Mouse (Mus musculus): Measurements from ENCODE around the gene Asb18. TPM values are rescaled to one million over a fixed set of nuclear protein-coding genes. Genes with fewer than 3 reads are reported as not detected.

The Asb18 gene
- polyA plus RNA-seq, 1 experiment from 2014 or later, result 0.09 TPM

DNA sequence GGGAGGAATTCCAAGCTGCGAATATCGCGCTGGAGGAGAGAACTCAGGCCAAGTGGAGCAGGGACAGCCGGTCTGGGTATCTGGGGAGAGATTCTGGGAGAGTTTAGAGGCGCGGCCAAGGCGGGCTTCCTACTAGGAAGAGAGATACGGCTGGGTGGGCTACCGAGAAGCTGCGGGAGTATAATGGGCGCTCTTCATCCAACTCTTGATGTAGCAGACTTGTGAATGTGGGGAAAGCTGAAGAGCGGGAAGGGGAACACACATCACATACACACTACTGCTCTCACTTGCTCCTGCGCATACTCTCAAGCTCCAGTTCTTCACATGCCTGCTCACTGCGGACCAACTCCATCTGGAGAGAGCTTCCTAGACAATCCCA is 90.8 kb downstream of the Asb18 start:
- Histone ChIP-seq H3K4me1 (replicated peaks; ENCODE audit: control insufficient read depth, insufficient read depth, low read length) (peaks cover 12% of the 10 kb centered on the region), H3K9me3 (ENCODE audit: control insufficient read depth, low read length) (no peaks in the 10 kb centered on the region), H3K36me3 (ENCODE audit: control insufficient read depth, insufficient read depth, low read length) (no peaks in the 10 kb centered on the region), H3K4me3 (ENCODE audit: low read length) (no peak overlapping the region), H3K27ac (ENCODE audit: low read length) (no peak overlapping the region), H3K9ac (ENCODE audit: low read length) (no peak overlapping the region), H3K4me2 (ENCODE audit: low read depth, low read length) (no peak overlapping the region), H3K27me3 (ENCODE audit: control insufficient read depth, insufficient read depth, low read depth, low read length) (peaks cover 92% of the 10 kb centered on the region)
- WGBS, result 9% methylated on average over 14 of the region's 14 CpGs
- ATAC-seq (ENCODE audit: low read depth), result no peak

DNA sequence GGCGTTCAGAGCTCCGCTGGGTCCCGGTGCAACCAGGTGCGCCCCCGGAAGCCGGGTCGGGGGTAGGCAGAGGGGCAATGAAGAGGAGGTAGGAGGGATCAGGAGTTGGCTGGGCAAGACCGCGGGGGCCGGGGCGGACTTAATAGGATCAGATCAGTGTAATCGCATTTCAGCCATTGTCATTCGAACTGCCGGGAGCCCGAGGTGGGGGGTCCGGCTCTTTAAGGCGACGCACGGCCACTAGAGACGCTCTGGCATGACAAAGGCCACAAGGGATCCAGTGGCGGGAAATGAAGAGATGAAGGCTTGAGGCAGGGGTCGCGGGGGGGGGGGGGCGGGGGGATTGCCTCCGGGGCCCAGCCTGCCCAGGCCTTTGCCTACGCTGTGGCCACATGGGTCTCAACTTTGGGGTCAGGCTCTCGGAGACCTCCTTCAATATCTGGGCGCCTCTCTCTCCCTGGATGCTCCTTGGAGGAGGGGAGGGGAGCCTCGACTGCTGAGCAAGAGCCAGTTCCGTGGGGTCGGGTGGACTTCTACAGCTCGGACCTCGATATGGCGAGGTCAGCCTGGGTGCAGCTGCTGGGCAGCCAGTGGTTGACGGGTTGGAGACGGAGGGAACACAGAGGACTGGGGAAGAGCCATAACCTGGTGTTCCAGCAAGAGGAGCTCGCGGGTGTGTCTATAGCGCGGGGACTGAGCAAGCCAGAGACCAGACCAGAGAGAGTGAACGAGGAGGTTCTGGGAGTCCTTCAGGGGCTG is 91.4 kb downstream of the Asb18 start:
- WGBS, result 2% methylated on average over 39 of the region's 41 CpGs
- Histone ChIP-seq H3K4me3 (ENCODE audit: low read length) (peak overlapping the region; percentile 19; the same call in 1 of the 2 replicates), H3K27me3 (ENCODE audit: control insufficient read depth, insufficient read depth, low read depth, low read length) (peaks cover 91% of the 10 kb centered on the region), H3K27ac (ENCODE audit: low read length) (no peak overlapping the region), H3K4me1 (replicated peaks; ENCODE audit: control insufficient read depth, insufficient read depth, low read length) (peaks cover 11% of the 10 kb centered on the region), H3K36me3 (ENCODE audit: control insufficient read depth, insufficient read depth, low read length) (no peaks in the 10 kb centered on the region), H3K9me3 (ENCODE audit: control insufficient read depth, low read length) (no peaks in the 10 kb centered on the region), H3K4me2 (ENCODE audit: low read depth, low read length) (peak overlapping the region; percentile 35), H3K9ac (ENCODE audit: low read length) (no peak overlapping the region)
- no peak for ATAC-seq (ENCODE audit: low read depth)

DNA sequence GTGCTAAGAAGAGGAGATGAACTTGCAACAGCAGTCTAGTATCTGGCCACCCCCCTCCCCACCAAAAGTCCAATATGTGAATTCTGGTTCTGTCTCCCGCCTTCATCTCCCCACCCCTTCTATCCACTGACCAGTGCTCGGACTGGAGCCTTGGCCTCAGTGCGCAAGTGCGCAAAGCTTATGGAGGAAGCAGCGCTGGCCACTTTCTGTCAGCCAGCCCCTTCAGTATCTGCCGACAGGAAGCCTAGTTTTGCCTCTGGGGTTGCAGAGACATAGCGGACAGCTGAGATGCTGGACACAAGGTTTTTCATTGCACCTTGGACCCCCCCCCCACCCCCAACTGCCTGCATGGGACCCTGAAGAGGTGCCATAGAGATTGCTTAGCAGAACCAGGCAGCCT is 92.2 kb downstream of the Asb18 start:
- Histone ChIP-seq H3K27me3 (ENCODE audit: control insufficient read depth, insufficient read depth, low read depth, low read length) (peaks cover 91% of the 10 kb centered on the region), H3K9ac (ENCODE audit: low read length) (no peak overlapping the region), H3K4me1 (replicated peaks; ENCODE audit: control insufficient read depth, insufficient read depth, low read length) (peaks cover 9% of the 10 kb centered on the region), H3K36me3 (ENCODE audit: control insufficient read depth, insufficient read depth, low read length) (no peaks in the 10 kb centered on the region), H3K4me2 (ENCODE audit: low read depth, low read length) (no peak overlapping the region), H3K9me3 (ENCODE audit: control insufficient read depth, low read length) (no peaks in the 10 kb centered on the region), H3K27ac (ENCODE audit: low read length) (no peak overlapping the region), H3K4me3 (ENCODE audit: low read length) (no peak overlapping the region)
- 2% methylated on average over 7 of the region's 7 CpGs for whole genome bisulfite sequencing
- no peak for ATAC-seq (ENCODE audit: low read depth)

DNA sequence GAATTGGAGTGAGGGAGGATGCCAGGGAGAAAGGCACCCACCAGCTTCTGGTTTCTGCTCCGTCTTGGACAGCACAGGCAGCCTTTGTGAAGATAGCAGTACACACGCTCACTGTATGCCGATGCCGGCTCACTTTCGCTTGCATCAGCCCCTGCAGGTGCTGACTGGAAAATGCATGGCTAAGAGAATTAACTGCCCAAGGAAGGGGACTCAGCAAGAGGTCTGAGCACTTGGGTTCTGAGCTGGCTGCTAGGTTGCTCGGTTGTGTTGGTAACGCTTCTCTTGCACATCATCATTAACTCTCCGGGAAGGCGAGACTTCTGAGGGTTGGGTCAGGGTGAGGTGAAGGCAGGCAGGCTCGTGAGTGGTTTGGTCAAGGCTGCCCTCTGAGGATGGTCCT is 92.7 kb downstream of the Asb18 start:
- H3K4me3 ChIP-seq (ENCODE audit: low read length), result no peak overlapping the region
- no peaks in the 10 kb centered on the region for H3K36me3 ChIP-seq (ENCODE audit: control insufficient read depth, insufficient read depth, low read length)
- ATAC-seq (ENCODE audit: low read depth), result no peak
- H3K4me2 ChIP-seq (ENCODE audit: low read depth, low read length), result no peak overlapping the region
- H3K4me1 ChIP-seq (replicated peaks; ENCODE audit: control insufficient read depth, insufficient read depth, low read length), result peaks cover 5% of the 10 kb centered on the region
- no peaks in the 10 kb centered on the region for H3K9me3 ChIP-seq (ENCODE audit: control insufficient read depth, low read length)
- no peak overlapping the region for H3K27ac ChIP-seq (ENCODE audit: low read length)
- H3K27me3 ChIP-seq (ENCODE audit: control insufficient read depth, insufficient read depth, low read depth, low read length), result peaks cover 91% of the 10 kb centered on the region
- H3K9ac ChIP-seq (ENCODE audit: low read length), result no peak overlapping the region
- 1% methylated on average over 10 of the region's 10 CpGs for WGBS

DNA sequence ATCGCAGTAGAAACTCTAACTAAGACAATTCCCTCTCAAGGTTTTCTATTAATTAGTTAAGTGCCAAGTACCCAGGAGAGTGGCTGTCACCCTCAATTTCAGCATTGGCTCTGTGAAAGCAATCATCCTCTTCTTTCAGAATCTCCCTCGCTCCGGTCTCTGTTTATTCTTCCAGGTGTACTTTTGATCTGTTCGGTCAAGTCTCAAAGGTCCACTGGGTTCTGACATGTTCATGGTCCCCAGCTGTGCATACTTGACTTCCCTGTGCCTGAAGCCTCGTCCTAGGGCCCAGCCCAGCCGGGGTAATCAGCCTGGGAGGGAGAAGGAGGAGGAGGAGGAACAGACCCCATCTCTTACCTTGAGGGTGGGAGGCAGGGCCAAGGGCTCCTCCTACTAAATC is 95.3 kb downstream of the Asb18 start:
- no peaks in the 10 kb centered on the region for H3K36me3 ChIP-seq (ENCODE audit: control insufficient read depth, insufficient read depth, low read length)
- H3K4me2 ChIP-seq (ENCODE audit: low read depth, low read length), result no peak overlapping the region
- peaks cover 5% of the 10 kb centered on the region for H3K4me1 ChIP-seq (replicated peaks; ENCODE audit: control insufficient read depth, insufficient read depth, low read length)
- ATAC-seq (ENCODE audit: low read depth), result no peak
- WGBS, result 69% methylated on average over 6 of the region's 6 CpGs
- H3K27me3 ChIP-seq (ENCODE audit: control insufficient read depth, insufficient read depth, low read depth, low read length), result peaks cover 65% of the 10 kb centered on the region
- no peaks in the 10 kb centered on the region for H3K9me3 ChIP-seq (ENCODE audit: control insufficient read depth, low read length)
- no peak overlapping the region for H3K4me3 ChIP-seq (ENCODE audit: low read length)
- H3K27ac ChIP-seq (ENCODE audit: low read length), result no peak overlapping the region
- H3K9ac ChIP-seq (ENCODE audit: low read length), result no peak overlapping the region

DNA sequence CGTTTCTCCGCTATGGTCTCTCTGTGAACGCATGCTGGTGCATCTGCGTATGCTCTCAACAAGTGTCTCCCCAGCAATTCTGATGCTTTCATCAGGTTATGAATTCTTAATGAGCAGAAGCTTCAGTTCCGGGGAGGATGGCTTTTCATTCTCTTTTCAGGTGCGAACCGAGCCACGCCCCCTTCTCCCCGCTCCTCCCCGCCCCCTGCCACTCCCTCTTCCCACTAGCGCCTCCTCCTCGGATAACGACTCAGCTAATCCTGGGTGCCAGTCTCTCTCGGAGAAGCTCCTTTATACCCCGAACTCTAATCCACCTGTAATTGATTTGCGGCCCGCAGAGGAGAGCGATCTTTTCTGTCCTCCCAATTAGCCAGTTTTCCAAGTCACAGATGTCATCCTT is 96.4 kb downstream of the Asb18 start:
- Histone ChIP-seq H3K9ac (ENCODE audit: low read length) (no peak overlapping the region), H3K4me1 (replicated peaks; ENCODE audit: control insufficient read depth, insufficient read depth, low read length) (peaks cover 5% of the 10 kb centered on the region), H3K9me3 (ENCODE audit: control insufficient read depth, low read length) (no peaks in the 10 kb centered on the region), H3K27ac (ENCODE audit: low read length) (no peak overlapping the region), H3K4me3 (ENCODE audit: low read length) (no peak overlapping the region), H3K36me3 (ENCODE audit: control insufficient read depth, insufficient read depth, low read length) (no peaks in the 10 kb centered on the region), H3K27me3 (ENCODE audit: control insufficient read depth, insufficient read depth, low read depth, low read length) (peaks cover 54% of the 10 kb centered on the region), H3K4me2 (ENCODE audit: low read depth, low read length) (no peak overlapping the region)
- 19% methylated on average over 18 of the region's 18 CpGs for WGBS
- ATAC-seq (ENCODE audit: low read depth), result no peak

DNA sequence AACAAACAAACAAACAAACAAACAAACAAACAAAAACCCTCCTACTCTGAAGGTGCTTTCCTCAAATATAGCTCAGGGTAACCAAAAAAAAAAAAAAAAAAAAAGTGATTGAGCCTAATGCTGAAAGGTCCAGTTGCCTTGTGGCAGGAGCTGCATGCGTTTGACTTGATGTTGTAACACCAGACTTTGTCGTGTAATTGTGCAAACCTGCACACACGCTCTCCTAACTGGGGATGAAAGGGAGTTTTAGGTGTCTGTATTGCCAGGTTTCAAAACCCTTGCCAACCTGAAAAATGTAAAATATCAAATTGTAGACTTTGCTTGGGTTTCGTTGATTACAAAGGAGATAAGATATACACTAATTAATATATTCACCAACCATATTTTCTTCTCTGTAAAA is 100.9 kb downstream of the Asb18 start:
- ATAC-seq (ENCODE audit: low read depth), result no peak
- H3K36me3 ChIP-seq (ENCODE audit: control insufficient read depth, insufficient read depth, low read length), result no peaks in the 10 kb centered on the region
- H3K27ac ChIP-seq (ENCODE audit: low read length), result no peak overlapping the region
- WGBS, result 75% methylated on average over 4 of the region's 4 CpGs
- no peak overlapping the region for H3K9ac ChIP-seq (ENCODE audit: low read length)
- no peaks in the 10 kb centered on the region for H3K9me3 ChIP-seq (ENCODE audit: control insufficient read depth, low read length)
- peaks cover 17% of the 10 kb centered on the region for H3K27me3 ChIP-seq (ENCODE audit: control insufficient read depth, insufficient read depth, low read depth, low read length)
- H3K4me1 ChIP-seq (replicated peaks; ENCODE audit: control insufficient read depth, insufficient read depth, low read length), result no peaks in the 10 kb centered on the region
- H3K4me3 ChIP-seq (ENCODE audit: low read length), result no peak overlapping the region
- H3K4me2 ChIP-seq (ENCODE audit: low read depth, low read length), result no peak overlapping the region

DNA sequence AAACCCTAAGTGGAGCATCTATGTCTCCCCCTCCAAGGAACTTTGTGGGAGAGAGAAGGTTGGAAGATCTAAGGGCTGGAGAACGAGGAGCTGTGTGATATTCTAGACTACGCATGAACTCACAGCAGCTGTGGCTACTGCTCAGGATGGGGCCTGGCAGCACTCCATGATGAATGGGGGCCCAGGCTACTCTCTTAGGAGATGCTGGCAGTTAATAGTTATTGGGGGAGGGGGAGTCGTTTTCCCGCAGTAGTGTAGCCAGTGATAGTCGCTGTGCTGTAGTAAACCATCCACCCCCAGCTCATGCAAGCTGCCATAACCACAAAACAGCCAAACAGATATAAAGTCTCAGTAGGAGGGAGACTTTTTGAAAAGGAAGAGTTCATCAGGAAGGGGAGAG is 102.1 kb downstream of the Asb18 start:
- no peak overlapping the region for H3K27ac ChIP-seq (ENCODE audit: low read length)
- H3K4me1 ChIP-seq (replicated peaks; ENCODE audit: control insufficient read depth, insufficient read depth, low read length), result no peaks in the 10 kb centered on the region
- ATAC-seq (ENCODE audit: low read depth), result peak; percentile 17; the same call in 1 of the 2 replicates
- WGBS, result 27% methylated on average over 5 of the region's 5 CpGs
- no peak overlapping the region for H3K9ac ChIP-seq (ENCODE audit: low read length)
- no peaks in the 10 kb centered on the region for H3K9me3 ChIP-seq (ENCODE audit: control insufficient read depth, low read length)
- H3K4me3 ChIP-seq (ENCODE audit: low read length), result no peak overlapping the region
- H3K27me3 ChIP-seq (ENCODE audit: control insufficient read depth, insufficient read depth, low read depth, low read length), result peaks cover 6% of the 10 kb centered on the region
- no peak overlapping the region for H3K4me2 ChIP-seq (ENCODE audit: low read depth, low read length)
- H3K36me3 ChIP-seq (ENCODE audit: control insufficient read depth, insufficient read depth, low read length), result no peaks in the 10 kb centered on the region

DNA sequence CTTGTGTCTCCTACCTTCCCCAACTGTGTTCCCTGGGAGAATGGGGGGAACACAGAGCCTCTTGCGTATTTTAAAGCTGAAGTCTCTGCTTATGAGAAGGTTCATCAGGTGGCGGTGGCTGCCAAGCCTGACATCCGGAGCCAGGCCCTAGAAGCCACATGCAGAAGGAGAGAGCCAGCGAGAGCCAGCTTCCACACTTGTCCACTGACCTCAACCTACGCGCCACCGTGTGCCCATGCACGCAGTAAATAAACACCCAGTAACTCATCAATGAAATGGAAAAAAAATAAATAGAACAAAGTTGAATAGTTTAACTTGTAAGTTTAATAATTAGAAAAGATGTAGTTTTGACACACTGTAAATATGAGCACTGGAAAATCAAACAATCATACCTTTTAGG is 104.7 kb downstream of the Asb18 start:
- Histone ChIP-seq H3K4me1 (replicated peaks; ENCODE audit: control insufficient read depth, insufficient read depth, low read length) (no peaks in the 10 kb centered on the region), H3K27ac (ENCODE audit: low read length) (no peak overlapping the region), H3K9ac (ENCODE audit: low read length) (no peak overlapping the region), H3K36me3 (ENCODE audit: control insufficient read depth, insufficient read depth, low read length) (no peaks in the 10 kb centered on the region), H3K27me3 (ENCODE audit: control insufficient read depth, insufficient read depth, low read depth, low read length) (no peaks in the 10 kb centered on the region), H3K4me3 (ENCODE audit: low read length) (no peak overlapping the region), H3K4me2 (ENCODE audit: low read depth, low read length) (no peak overlapping the region), H3K9me3 (ENCODE audit: control insufficient read depth, low read length) (no peaks in the 10 kb centered on the region)
- WGBS, result 81% methylated on average over 8 of the region's 8 CpGs
- no peak for ATAC-seq (ENCODE audit: low read depth)

DNA sequence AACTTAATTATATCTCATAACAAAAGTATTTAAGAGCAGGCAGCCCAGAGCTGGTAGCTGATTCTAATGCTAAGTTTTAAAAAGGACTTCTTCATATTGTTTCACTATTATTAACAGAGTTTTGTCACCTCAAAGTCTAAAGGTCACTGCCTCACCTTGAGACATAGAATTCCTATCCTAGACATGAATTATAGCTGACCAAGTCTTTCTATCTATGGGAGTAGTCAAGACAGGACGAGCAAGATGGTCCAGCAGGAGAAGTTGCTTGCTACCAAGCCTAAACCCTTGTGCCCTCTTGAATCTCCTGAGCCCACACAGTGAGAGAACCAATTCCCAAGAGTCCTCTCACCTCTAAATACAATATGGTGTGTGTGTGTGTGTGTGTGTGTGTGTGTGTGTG is 111.8 kb downstream of the Asb18 start:
- Histone ChIP-seq H3K4me1 (replicated peaks; ENCODE audit: control insufficient read depth, insufficient read depth, low read length) (no peaks in the 10 kb centered on the region), H3K4me3 (ENCODE audit: low read length) (no peak overlapping the region), H3K36me3 (ENCODE audit: control insufficient read depth, insufficient read depth, low read length) (no peaks in the 10 kb centered on the region), H3K9me3 (ENCODE audit: control insufficient read depth, low read length) (no peaks in the 10 kb centered on the region), H3K27ac (ENCODE audit: low read length) (no peak overlapping the region), H3K9ac (ENCODE audit: low read length) (no peak overlapping the region), H3K27me3 (ENCODE audit: control insufficient read depth, insufficient read depth, low read depth, low read length) (no peaks in the 10 kb centered on the region), H3K4me2 (ENCODE audit: low read depth, low read length) (no peak overlapping the region)
- ATAC-seq (ENCODE audit: low read depth), result no peak
- 85% methylated on average over 1 of the region's 1 CpGs for WGBS
